Mouse (Mus musculus) T-helper 1 cell (primary cell): Measurements from ENCODE around the gene Zdhhc7.

Source experiments
- in situ Hi-C: fragments of 300-600 bp; cut with MboI, MseI; formaldehyde crosslinking; loops from one replicate; pipeline ENCODE4 v1.15.1; 2025; ENCODE audit warnings: high pct_unique_total_duplicates

The Zdhhc7 gene

GRCm38 (mm10) chr8:120101068-120101972 is at the start of gene Zdhhc7:
Zdhhc7 (minus strand) TSS chr8:120101482.
- in situ Hi-C loops = no loop called here

GRCm38 (mm10) chr8:120150028-120150427 is 48.7 kb upstream of the Zdhhc7 start:
- in situ Hi-C loops = no loop called here

GRCm38 (mm10) chr8:120146051-120146450 is 44.8 kb upstream of the Zdhhc7 start:
- in situ Hi-C loops = no loop called here

GRCm38 (mm10) chr8:120144652-120145301 is 43.5 kb upstream of the Zdhhc7 start:
- in situ Hi-C loops = no loop called here

- in situ Hi-C loops = no loop called here
Measured at GRCm38 (mm10) chr8:120143911-120144651, 42.8 kb upstream of the Zdhhc7 start.

- in situ Hi-C loops = no loop called here
Measured at GRCm38 (mm10) chr8:120140769-120141168, 39.5 kb upstream of the Zdhhc7 start.

- in situ Hi-C loops = no loop called here
Measured at GRCm38 (mm10) chr8:120138958-120139357, 37.7 kb upstream of the Zdhhc7 start.

GRCm38 (mm10) chr8:120136618-120137017 is 35.3 kb upstream of the Zdhhc7 start:
- in situ Hi-C loops = no loop called here

GRCm38 (mm10) chr8:120135687-120136086 is 34.4 kb upstream of the Zdhhc7 start:
- in situ Hi-C loops = no loop called here

- in situ Hi-C loops = no loop called here
Measured at GRCm38 (mm10) chr8:120133169-120133568, 31.9 kb upstream of the Zdhhc7 start.

GRCm38 (mm10) chr8:120131158-120131557 is 29.9 kb upstream of the Zdhhc7 start:
- in situ Hi-C loops = no loop called here

GRCm38 (mm10) chr8:120129547-120129946 is 28.3 kb upstream of the Zdhhc7 start:
- in situ Hi-C loops = no loop called here

- in situ Hi-C loops = no loop called here
Measured at GRCm38 (mm10) chr8:120126357-120127161, 25.3 kb upstream of the Zdhhc7 start.

- in situ Hi-C loops = no loop called here
Measured at GRCm38 (mm10) chr8:120124836-120125389, 23.6 kb upstream of the Zdhhc7 start.

- in situ Hi-C loops = no loop called here
Measured at GRCm38 (mm10) chr8:120124261-120124660, 23.0 kb upstream of the Zdhhc7 start.

GRCm38 (mm10) chr8:120120951-120121350 is 19.7 kb upstream of the Zdhhc7 start:
- in situ Hi-C loops = no loop called here

- in situ Hi-C loops = no loop called here
Measured at GRCm38 (mm10) chr8:120119931-120120330, 18.6 kb upstream of the Zdhhc7 start.

GRCm38 (mm10) chr8:120119429-120119828 is 18.1 kb upstream of the Zdhhc7 start:
- in situ Hi-C loops = no loop called here

- in situ Hi-C loops = no loop called here
Measured at GRCm38 (mm10) chr8:120118847-120119246, 17.6 kb upstream of the Zdhhc7 start.

- in situ Hi-C loops = no loop called here
Measured at GRCm38 (mm10) chr8:120118162-120118561, 16.9 kb upstream of the Zdhhc7 start.

- in situ Hi-C loops = no loop called here
Measured at GRCm38 (mm10) chr8:120116600-120116999, 15.3 kb upstream of the Zdhhc7 start.
